Mouse (Mus musculus) lung, embryonic 15.5 days (tissue): Measurements from ENCODE around the gene Yy1. TPM values are rescaled to one million over a fixed set of nuclear protein-coding genes. Genes with fewer than 3 reads are reported as not detected.

Experiments
- microRNA counts: library from miRNA; unstranded; fragments of <30 nt; microRNA quantifications from one replicate; lab custom pipeline; 2016
- microRNA-seq: library from miRNA; unstranded; fragments of <30 nt; microRNA quantifications from one replicate; pipeline ENCODE4, GENCODE M21; 2016
- polyA plus RNA-seq: library from polyadenylated mRNA; unstranded; fragments of >200 nt; fragmentation: Nextera tagmentation; extraction: Ambion mirVana; gene quantifications from 2 replicates; pipeline ENCODE4 v1.2.1, GENCODE M21; 2015

Gene Yy1
- polyA plus RNA-seq, 1 experiment from 2014 or later: 21.6 TPM

MicroRNAs encoded within 50 kb of the gene (microRNA counts, 519-probe panel; counts per million panel counts)
- microRNA mmu-miR-345-3p (lab: Ali Mortazavi, UCI) (19.7 counts per million), microRNA mmu-miR-345-5p (lab: Ali Mortazavi, UCI) (2,170 counts per million, percentile 25 among the panel's probes with 10 or more counts)

Small RNA genes within 50 kb of the gene (microRNA-seq; reads per million reads assigned to microRNA genes)
- gene Mir345: 85.2 reads per million, percentile 51 among the genes with 10 or more reads in this experiment

Other genes starting within 250 kb of the Yy1 start
- gene Evl, start 238.3 kb upstream of the Yy1 start, polyA plus RNA-seq: 55.6 and 57.2 TPM in 2 replicates
- 0.82 and 1.4 TPM in 2 replicates for gene Degs2, start 90.7 kb upstream of the Yy1 start, polyA plus RNA-seq
- 8.0 and 8.6 TPM in 2 replicates for gene Slc25a29, start 42.9 kb downstream of the Yy1 start, polyA plus RNA-seq
- 9.7 and 10.1 TPM in 2 replicates for gene Slc25a47, start 43.1 kb downstream of the Yy1 start, polyA plus RNA-seq
- gene Wdr25, start 100.7 kb downstream of the Yy1 start, polyA plus RNA-seq: 9.8 and 9.9 TPM in 2 replicates
- gene Wars, start 101.2 kb downstream of the Yy1 start, polyA plus RNA-seq: 80.8 and 84.0 TPM in 2 replicates